Mouse (Mus musculus) lung, postnatal 0 days (tissue): Measurements from ENCODE around the gene Gabarap. TPM values are rescaled to one million over a fixed set of nuclear protein-coding genes. Genes with fewer than 3 reads are reported as not detected.

Source experiments
- ATAC-seq: fragments of 200-750 bp; cut with Nextera tagmentation; 2 replicates; pipeline ENCODE4 v1.8.0; 2017; ENCODE audit warnings: moderate library complexity
- DNase-seq: peaks from one replicate; pipeline ENCODE4 v3.0.0-alpha.2; 2016; ENCODE audit warnings: low spot score
- H3K27ac ChIP-seq: fragments of 300-500 bp; sonication (generic); 2 replicates; pipeline ENCODE4 v1.5.1; 2014; ENCODE audit warnings: antibody characterized with exemption, mild to moderate bottlenecking, low read length, mixed read lengths
- H3K27me3 ChIP-seq: fragments of 300-500 bp; sonication (generic); replicated peaks from 2 replicates; pipeline ENCODE4 v1.6.1; 2014; ENCODE audit warnings: low read length, mixed read lengths; ENCODE audit not compliant: insufficient read depth
- H3K36me3 ChIP-seq: fragments of 300-500 bp; sonication (generic); 2 replicates; pipeline ENCODE4 v1.6.1; 2014; ENCODE audit warnings: low read length, mixed read lengths; ENCODE audit not compliant: insufficient read depth
- H3K4me1 ChIP-seq: fragments of 300-500 bp; sonication (generic); 2 replicates; pipeline ENCODE4 v1.6.1; 2014; ENCODE audit warnings: antibody characterized with exemption, low read depth, low read length, mixed read lengths; ENCODE audit not compliant: insufficient read depth
- H3K4me2 ChIP-seq: fragments of 300-500 bp; sonication (generic); replicated peaks from 2 replicates; pipeline ENCODE4 v1.6.1; 2014; ENCODE audit warnings: low read depth, mild to moderate bottlenecking, low read length, moderate library complexity, mixed read lengths
- H3K4me3 ChIP-seq: fragments of 300-500 bp; sonication (generic); 2 replicates; pipeline ENCODE4 v1.5.1; 2014; ENCODE audit warnings: low read depth, low read length
- H3K9ac ChIP-seq: fragments of 300-500 bp; sonication (generic); replicated peaks from 2 replicates; pipeline ENCODE4 v1.6.1; 2014; ENCODE audit warnings: low read depth, mild to moderate bottlenecking
- H3K9me3 ChIP-seq: fragments of 300-500 bp; sonication (generic); 2 replicates; pipeline ENCODE4 v1.6.1; 2016; ENCODE audit warnings: low read length, mixed read lengths
- CTCF ChIP-seq: IDR thresholded peaks from 2 replicates; pipeline ENCODE4 v1.5.1; 2016; ENCODE audit warnings: antibody characterized with exemption, mild to moderate bottlenecking
- EP300 ChIP-seq: IDR thresholded peaks from 2 replicates; pipeline ENCODE4 v1.6.1; 2016; ENCODE audit warnings: antibody characterized with exemption, mild to moderate bottlenecking, control low read depth
- WGBS: fragments of 180-500 bp; shearing (Covaris S2); extraction: QIAGEN DNeasy Blood & Tissue Kit; methylation state at CpG from one replicate; pipeline ENCODE4 v1.1.7; 2014; 5-methylcytosine and 5-hydroxymethylcytosine counted together
- polyA plus RNA-seq: library from polyadenylated mRNA; unstranded; fragments of >200 nt; fragmentation: Nextera tagmentation; extraction: Ambion mirVana; gene quantifications from 2 replicates; pipeline ENCODE4 v1.2.1, GENCODE M21; 2015

Gene Gabarap
- polyA plus RNA-seq, 1 experiment from 2014 or later: 624 TPM

DNA sequence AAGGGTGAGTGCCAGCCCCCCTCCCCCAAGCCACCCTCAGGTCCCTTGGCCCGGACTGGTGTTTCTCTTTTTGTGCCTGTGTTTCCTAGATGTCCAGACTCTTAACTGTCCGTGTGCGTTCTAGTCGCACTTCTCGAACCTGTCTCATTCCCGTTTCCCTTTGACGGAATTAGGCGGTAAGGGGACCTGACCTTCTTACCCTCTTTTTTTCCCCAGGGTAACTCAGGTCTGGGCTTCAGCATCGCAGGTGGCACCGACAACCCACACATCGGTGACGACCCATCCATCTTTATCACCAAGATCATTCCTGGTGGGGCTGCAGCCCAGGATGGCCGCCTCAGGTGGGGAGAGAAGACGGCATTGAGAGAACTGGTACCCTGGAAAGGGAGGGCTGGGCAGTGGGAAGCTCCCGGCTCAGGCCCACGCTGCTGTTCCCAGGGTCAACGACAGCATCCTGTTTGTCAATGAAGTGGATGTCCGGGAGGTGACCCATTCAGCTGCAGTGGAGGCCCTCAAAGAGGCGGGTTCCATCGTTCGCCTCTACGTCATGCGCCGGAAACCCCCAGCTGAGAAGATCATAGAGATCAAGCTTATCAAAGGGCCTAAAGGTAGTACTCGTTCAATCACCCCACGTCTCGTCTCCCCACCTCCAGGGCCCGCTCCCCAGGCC is 39.8 kb downstream of the Gabarap start:
- Histone ChIP-seq H3K27ac (no peak overlapping the region), H3K9ac (no peak overlapping the region), H3K4me3 (no peak overlapping the region), H3K36me3 (no peaks in the 10 kb centered on the region; the same call in 1 of the 2 replicates), H3K4me2 (no peak overlapping the region), H3K27me3 (no peaks in the 10 kb centered on the region), H3K4me1 (peaks cover 7% of the 10 kb centered on the region; the same call in 1 of the 2 replicates), H3K9me3 (no peaks in the 10 kb centered on the region)
- no peak for ATAC-seq
- TF ChIP-seq CTCF (no peak), EP300 (no peak)
- 93% methylated on average over 28 of the region's 28 CpGs for whole genome bisulfite sequencing
- no peak for DNase-seq

- DNase-seq: no peak
- H3K36me3 ChIP-seq: no peaks in the 10 kb centered on the region; the same call in 1 of the 2 replicates
- H3K27ac ChIP-seq: no peak overlapping the region
- TF ChIP-seq EP300 (no peak), CTCF (no peak)
- no peaks in the 10 kb centered on the region for H3K9me3 ChIP-seq
- H3K4me2 ChIP-seq: no peak overlapping the region
- 97% methylated on average over 11 of the region's 11 CpGs for WGBS
- H3K9ac ChIP-seq: no peak overlapping the region
- no peaks in the 10 kb centered on the region for H3K27me3 ChIP-seq
- no peak for ATAC-seq
- no peak overlapping the region for H3K4me3 ChIP-seq
- H3K4me1 ChIP-seq: peaks cover 7% of the 10 kb centered on the region; the same call in 1 of the 2 replicates
Measured at GRCm38 (mm10) chr11:70031321-70031670, 40.4 kb downstream of the Gabarap start.

- no peak overlapping the region for H3K4me2 ChIP-seq
- H3K4me1 ChIP-seq: no peaks in the 10 kb centered on the region
- WGBS: 54% methylated on average over 7 of the region's 7 CpGs
- H3K27ac ChIP-seq: no peak overlapping the region
- TF ChIP-seq CTCF (no peak), EP300 (peak; percentile 31; the same call in 1 of the 2 replicates)
- no peaks in the 10 kb centered on the region for H3K27me3 ChIP-seq
- H3K9ac ChIP-seq: no peak overlapping the region
- no peaks in the 10 kb centered on the region for H3K36me3 ChIP-seq
- ATAC-seq (peak; percentile 65), DNase-seq (no peak)
- no peak overlapping the region for H3K4me3 ChIP-seq
- no peaks in the 10 kb centered on the region for H3K9me3 ChIP-seq
Measured at GRCm38 (mm10) chr11:70038174-70038573, 47.2 kb downstream of the Gabarap start.

GRCm38 (mm10) chr11:70039631-70040030 is 48.7 kb downstream of the Gabarap start:
- Histone ChIP-seq H3K27me3 (no peaks in the 10 kb centered on the region), H3K4me1 (no peaks in the 10 kb centered on the region), H3K9ac (no peak overlapping the region), H3K9me3 (no peaks in the 10 kb centered on the region), H3K27ac (no peak overlapping the region), H3K4me2 (no peak overlapping the region), H3K36me3 (no peaks in the 10 kb centered on the region), H3K4me3 (no peak overlapping the region)
- no peak for TF ChIP-seq CTCF
- TF ChIP-seq EP300: no peak
- DNase-seq: no peak
- 89% methylated on average over 10 of the region's 10 CpGs for WGBS
- no peak for ATAC-seq

- 77% methylated on average over 6 of the region's 7 CpGs for WGBS
- Histone ChIP-seq H3K4me1 (no peaks in the 10 kb centered on the region), H3K27me3 (no peaks in the 10 kb centered on the region), H3K9me3 (no peaks in the 10 kb centered on the region), H3K4me3 (no peak overlapping the region), H3K9ac (no peak overlapping the region), H3K36me3 (no peaks in the 10 kb centered on the region), H3K4me2 (no peak overlapping the region), H3K27ac (no peak overlapping the region)
- no peak for ATAC-seq
- DNase-seq: no peak
- TF ChIP-seq EP300 (no peak), CTCF (no peak)
Measured at GRCm38 (mm10) chr11:70040184-70040583, 49.2 kb downstream of the Gabarap start.

GRCm38 (mm10) chr11:70042309-70043085 is 51.6 kb downstream of the Gabarap start:
- DNase-seq: no peak
- Histone ChIP-seq H3K9me3 (no peaks in the 10 kb centered on the region), H3K4me2 (no peak overlapping the region), H3K27me3 (no peaks in the 10 kb centered on the region), H3K9ac (no peak overlapping the region), H3K4me1 (no peaks in the 10 kb centered on the region), H3K36me3 (no peaks in the 10 kb centered on the region), H3K4me3 (no peak overlapping the region), H3K27ac (no peak overlapping the region)
- 87% methylated on average over 17 of the region's 23 CpGs for WGBS
- no peak for ATAC-seq
- TF ChIP-seq CTCF (no peak), EP300 (no peak)
